Mouse (Mus musculus) limb, embryonic 15.5 days (tissue): ENCODE results near the gene Thsd7b. TPM values are rescaled to one million over a fixed set of nuclear protein-coding genes. Genes with fewer than 3 reads are reported as not detected.
"Not testable (repeated sequence)": the region's sequence is repeated elsewhere in the genome, so short reads cannot be mapped to it uniquely, and the experiment has no call there.

Experiments used
- ATAC-seq: fragments of 200-750 bp; cut with Nextera tagmentation; 2 replicates; pipeline ENCODE4 v1.8.0; 2017; ENCODE audit warnings: low read depth, moderate TSS enrichment; ENCODE audit not compliant: insufficient number of reproducible peaks, low FRiP score, low TSS enrichment
- H3K27ac ChIP-seq: fragments of 300-500 bp; sonication (generic); 2 replicates; pipeline ENCODE4 v1.5.1; 2015; ENCODE audit warnings: moderate library complexity, mild to moderate bottlenecking, inconsistent platforms
- H3K27me3 ChIP-seq: fragments of 300-500 bp; sonication (generic); 2 replicates; pipeline ENCODE4 v1.6.1; 2015; ENCODE audit warnings: inconsistent platforms
- H3K36me3 ChIP-seq: fragments of 300-500 bp; sonication (generic); 2 replicates; pipeline ENCODE4 v1.6.1; 2015; ENCODE audit warnings: inconsistent platforms
- H3K4me1 ChIP-seq: fragments of 300-500 bp; sonication (generic); 2 replicates; pipeline ENCODE4 v1.6.1; 2015; ENCODE audit warnings: inconsistent platforms
- H3K4me2 ChIP-seq: fragments of 300-500 bp; sonication (generic); 2 replicates; pipeline ENCODE4 v1.6.1; 2015; ENCODE audit warnings: mild to moderate bottlenecking, inconsistent platforms
- H3K4me3 ChIP-seq: fragments of 300-500 bp; sonication (generic); 2 replicates; pipeline ENCODE4 v1.5.1; 2015; ENCODE audit warnings: mild to moderate bottlenecking, inconsistent platforms
- H3K9ac ChIP-seq: fragments of 300-500 bp; sonication (generic); 2 replicates; pipeline ENCODE4 v1.6.1; 2015; ENCODE audit warnings: inconsistent platforms
- H3K9me3 ChIP-seq: fragments of 300-500 bp; sonication (generic); 2 replicates; pipeline ENCODE4 v1.6.1; 2016; ENCODE audit warnings: inconsistent platforms
- WGBS: fragments of 180-500 bp; shearing (Covaris S2); methylation state at CpG from one replicate; pipeline ENCODE4 v1.1.7; 2015; 5-methylcytosine and 5-hydroxymethylcytosine counted together
- polyA plus RNA-seq: library from polyadenylated mRNA; unstranded; fragments of >200 nt; fragmentation: Nextera tagmentation; extraction: Ambion mirVana; gene quantifications from 2 replicates; pipeline ENCODE4 v1.2.1, GENCODE M21; 2015

Gene Thsd7b
- polyA plus RNA-seq, 1 experiment from 2014 or later, result 1.6 TPM

GRCm38 (mm10) chr1:129917568-129917967 lies 644.5 kb downstream of the Thsd7b start:
- no peak overlapping the region for H3K27ac ChIP-seq
- no peak for ATAC-seq
- no peaks in the 10 kb centered on the region for H3K27me3 ChIP-seq
- 89% methylated on average over 1 of the region's 1 CpGs for WGBS
- no peaks in the 10 kb centered on the region for H3K36me3 ChIP-seq
- H3K9me3 ChIP-seq, result no peaks in the 10 kb centered on the region
- no peak overlapping the region for H3K9ac ChIP-seq
- no peaks in the 10 kb centered on the region for H3K4me1 ChIP-seq
- H3K4me2 ChIP-seq, result no peak overlapping the region
- H3K4me3 ChIP-seq, result no peak overlapping the region

GRCm38 (mm10) chr1:129919385-129919784 lies 646.3 kb downstream of the Thsd7b start:
- ATAC-seq, result no peak
- no peak overlapping the region for H3K9ac ChIP-seq
- WGBS, result 64% methylated on average over 1 of the region's 1 CpGs
- H3K4me1 ChIP-seq, result no peaks in the 10 kb centered on the region
- no peaks in the 10 kb centered on the region for H3K9me3 ChIP-seq
- H3K4me2 ChIP-seq, result no peak overlapping the region
- no peaks in the 10 kb centered on the region for H3K36me3 ChIP-seq
- H3K4me3 ChIP-seq, result no peak overlapping the region
- H3K27me3 ChIP-seq, result no peaks in the 10 kb centered on the region
- no peak overlapping the region for H3K27ac ChIP-seq

GRCm38 (mm10) chr1:129931003-129931402 lies 657.9 kb downstream of the Thsd7b start:
- ATAC-seq, result no peak
- no peaks in the 10 kb centered on the region for H3K36me3 ChIP-seq
- H3K4me2 ChIP-seq, result no peak overlapping the region
- no peaks in the 10 kb centered on the region for H3K4me1 ChIP-seq
- no peak overlapping the region for H3K27ac ChIP-seq
- no peak overlapping the region for H3K4me3 ChIP-seq
- H3K9ac ChIP-seq, result no peak overlapping the region
- no peaks in the 10 kb centered on the region for H3K27me3 ChIP-seq
- no peaks in the 10 kb centered on the region for H3K9me3 ChIP-seq
- WGBS, result 89% methylated on average over 2 of the region's 2 CpGs

GRCm38 (mm10) chr1:129943116-129943515 lies 670.0 kb downstream of the Thsd7b start:
- H3K4me3 ChIP-seq, result no peak overlapping the region
- no peak overlapping the region for H3K4me2 ChIP-seq
- no peaks in the 10 kb centered on the region for H3K36me3 ChIP-seq
- H3K27me3 ChIP-seq, result no peaks in the 10 kb centered on the region
- H3K4me1 ChIP-seq, result no peaks in the 10 kb centered on the region
- 65% methylated on average over 9 of the region's 9 CpGs for whole genome bisulfite sequencing
- H3K9me3 ChIP-seq, result no peaks in the 10 kb centered on the region
- H3K27ac ChIP-seq, result no peak overlapping the region
- H3K9ac ChIP-seq, result no peak overlapping the region
- ATAC-seq, result no peak

DNA sequence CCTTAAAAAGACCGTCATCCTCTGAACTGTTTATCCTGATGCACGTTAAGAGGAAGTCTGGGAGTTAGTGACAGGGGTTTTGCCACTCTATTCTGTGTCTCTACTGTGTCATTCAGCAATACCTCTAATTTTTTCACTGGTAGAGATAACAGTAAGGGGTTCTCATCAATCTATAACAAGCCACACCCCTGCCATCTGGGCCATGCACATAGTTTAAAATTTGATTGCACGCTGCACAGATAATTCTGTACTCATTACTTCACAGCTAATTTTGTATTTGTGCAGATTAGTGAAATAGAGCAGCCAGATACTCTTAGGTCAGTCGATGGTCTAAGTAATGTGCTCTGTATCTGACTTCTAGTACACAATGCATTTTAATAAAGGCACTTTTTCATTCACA lies 673.9 kb downstream of the Thsd7b start:
- no peaks in the 10 kb centered on the region for H3K36me3 ChIP-seq
- no peaks in the 10 kb centered on the region for H3K9me3 ChIP-seq
- H3K9ac ChIP-seq, result no peak overlapping the region
- H3K4me3 ChIP-seq, result no peak overlapping the region
- no peaks in the 10 kb centered on the region for H3K4me1 ChIP-seq
- ATAC-seq, result no peak
- WGBS, result 58% methylated on average over 4 of the region's 4 CpGs
- no peak overlapping the region for H3K27ac ChIP-seq
- no peak overlapping the region for H3K4me2 ChIP-seq
- H3K27me3 ChIP-seq, result no peaks in the 10 kb centered on the region

DNA sequence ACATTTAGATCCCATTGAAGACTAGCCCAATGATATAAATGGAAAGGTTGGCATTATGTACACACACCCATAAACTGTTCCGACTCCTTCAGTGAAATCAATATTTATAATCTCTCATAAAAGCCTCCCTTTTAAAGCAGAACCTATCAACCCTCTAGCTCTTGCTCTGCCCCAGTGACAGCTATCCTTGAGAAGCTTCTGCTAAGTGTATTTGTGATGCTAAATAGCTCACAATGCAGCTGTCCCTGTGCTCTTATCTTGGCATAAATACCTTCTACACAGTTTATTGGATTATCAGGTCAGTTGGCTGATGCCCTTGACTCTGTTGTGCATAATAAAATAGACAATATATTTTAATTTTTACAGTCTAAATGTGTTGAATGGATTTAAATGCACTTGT lies 682.4 kb downstream of the Thsd7b start:
- H3K9ac ChIP-seq, result no peak overlapping the region
- 60% methylated on average over 1 of the region's 1 CpGs for WGBS
- H3K4me3 ChIP-seq, result no peak overlapping the region
- no peaks in the 10 kb centered on the region for H3K9me3 ChIP-seq
- no peak overlapping the region for H3K27ac ChIP-seq
- no peaks in the 10 kb centered on the region for H3K4me1 ChIP-seq
- H3K27me3 ChIP-seq, result no peaks in the 10 kb centered on the region
- no peaks in the 10 kb centered on the region for H3K36me3 ChIP-seq
- H3K4me2 ChIP-seq, result no peak overlapping the region
- ATAC-seq, result no peak

GRCm38 (mm10) chr1:129956625-129957024 lies 683.5 kb downstream of the Thsd7b start:
- Histone ChIP-seq H3K27me3 (no peaks in the 10 kb centered on the region), H3K4me2 (no peak overlapping the region), H3K4me1 (no peaks in the 10 kb centered on the region), H3K9me3 (no peaks in the 10 kb centered on the region), H3K36me3 (no peaks in the 10 kb centered on the region), H3K27ac (no peak overlapping the region), H3K4me3 (no peak overlapping the region), H3K9ac (no peak overlapping the region)
- WGBS, result 46% methylated on average over 4 of the region's 4 CpGs
- no peak for ATAC-seq

DNA sequence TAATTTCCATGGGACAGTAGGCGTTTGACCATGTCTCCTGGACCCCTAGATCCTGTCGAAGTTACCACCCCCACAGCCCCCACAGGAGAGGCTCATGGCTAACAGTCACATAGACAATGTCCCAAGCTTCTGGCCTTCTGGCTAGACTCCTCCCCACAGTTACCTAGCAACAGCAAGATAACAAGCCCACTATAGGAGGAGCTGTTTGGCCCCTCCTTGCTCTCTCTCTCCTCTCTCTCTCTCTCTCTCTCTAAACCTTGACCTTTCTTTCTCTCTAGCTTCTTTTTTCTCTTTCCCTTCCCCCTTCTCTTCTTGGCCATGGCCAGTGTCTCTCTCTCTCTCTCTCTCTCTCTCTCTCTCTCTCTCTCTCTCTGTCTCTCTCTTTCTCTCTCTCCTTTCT lies 686.2 kb downstream of the Thsd7b start:
- H3K27ac ChIP-seq, H3K27me3 ChIP-seq, H3K4me3 ChIP-seq, H3K9me3 ChIP-seq, H3K36me3 ChIP-seq, H3K9ac ChIP-seq, H3K4me2 ChIP-seq, ATAC-seq, H3K4me1 ChIP-seq: not testable (repeated sequence)
- 65% methylated on average over 2 of the region's 2 CpGs for WGBS

DNA sequence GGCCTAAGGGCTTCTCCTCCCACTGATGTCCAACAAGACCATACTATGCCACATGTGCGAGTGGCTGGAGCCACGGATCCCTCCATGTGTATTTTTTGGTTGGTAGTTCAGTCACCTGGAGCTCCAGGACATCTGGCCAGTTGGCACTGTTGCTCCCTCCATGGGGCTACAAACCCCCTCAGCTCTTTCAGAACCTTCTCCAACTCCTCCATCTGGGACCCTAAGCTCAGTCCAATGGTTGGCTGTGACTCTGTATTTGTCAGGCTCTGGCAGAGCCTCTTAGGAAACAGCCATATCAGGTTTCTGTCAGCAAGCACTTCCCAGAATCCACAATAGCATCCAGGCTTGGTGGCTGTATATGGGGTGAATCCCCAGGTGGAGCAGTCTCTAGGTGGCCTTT lies 690.1 kb downstream of the Thsd7b start:
- H3K27me3 ChIP-seq, result no peaks in the 10 kb centered on the region
- no peaks in the 10 kb centered on the region for H3K36me3 ChIP-seq
- 89% methylated on average over 2 of the region's 2 CpGs for WGBS
- H3K9ac ChIP-seq, result no peak overlapping the region
- H3K4me2 ChIP-seq, result no peak overlapping the region
- H3K27ac ChIP-seq, result no peak overlapping the region
- no peak overlapping the region for H3K4me3 ChIP-seq
- no peaks in the 10 kb centered on the region for H3K9me3 ChIP-seq
- ATAC-seq, result no peak
- no peaks in the 10 kb centered on the region for H3K4me1 ChIP-seq

GRCm38 (mm10) chr1:129989247-129989646 lies 716.1 kb downstream of the Thsd7b start:
- not testable (repeated sequence) for H3K9me3 ChIP-seq, H3K4me3 ChIP-seq, H3K4me1 ChIP-seq, ATAC-seq, H3K4me2 ChIP-seq, H3K27me3 ChIP-seq, H3K9ac ChIP-seq, H3K36me3 ChIP-seq, H3K27ac ChIP-seq

GRCm38 (mm10) chr1:129990821-129991220 lies 717.7 kb downstream of the Thsd7b start:
- Histone ChIP-seq H3K27ac (no peak overlapping the region), H3K4me2 (no peak overlapping the region), H3K4me1 (no peaks in the 10 kb centered on the region), H3K4me3 (no peak overlapping the region), H3K9me3 (no peaks in the 10 kb centered on the region), H3K36me3 (no peaks in the 10 kb centered on the region), H3K27me3 (no peaks in the 10 kb centered on the region), H3K9ac (no peak overlapping the region)
- ATAC-seq, result no peak
- WGBS, result 75% methylated on average over 2 of the region's 2 CpGs

DNA sequence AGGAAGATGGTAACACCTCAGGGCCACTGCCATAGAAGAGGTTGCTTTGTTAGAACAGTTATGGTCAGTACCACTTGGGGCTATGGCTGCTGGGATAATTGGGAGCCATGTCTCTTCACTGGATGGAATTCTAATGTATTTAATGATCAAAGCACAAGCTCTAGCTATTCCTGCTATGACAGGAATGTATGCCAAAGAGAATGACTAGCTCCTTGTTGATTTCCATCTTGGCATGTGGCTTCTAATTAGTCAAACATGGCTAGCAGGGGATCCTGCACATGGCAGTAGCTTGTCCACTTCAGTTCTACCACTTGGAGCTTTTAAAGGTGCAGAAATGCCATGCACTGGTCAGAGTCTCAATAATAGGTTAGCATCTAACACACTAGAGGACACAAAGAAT lies 781.9 kb downstream of the Thsd7b start:
- Histone ChIP-seq H3K27me3 (no peaks in the 10 kb centered on the region), H3K9ac (no peak overlapping the region), H3K27ac (no peak overlapping the region), H3K9me3 (no peaks in the 10 kb centered on the region), H3K4me3 (no peak overlapping the region), H3K4me1 (no peaks in the 10 kb centered on the region), H3K36me3 (no peaks in the 10 kb centered on the region), H3K4me2 (no peak overlapping the region)
- ATAC-seq, result no peak

DNA sequence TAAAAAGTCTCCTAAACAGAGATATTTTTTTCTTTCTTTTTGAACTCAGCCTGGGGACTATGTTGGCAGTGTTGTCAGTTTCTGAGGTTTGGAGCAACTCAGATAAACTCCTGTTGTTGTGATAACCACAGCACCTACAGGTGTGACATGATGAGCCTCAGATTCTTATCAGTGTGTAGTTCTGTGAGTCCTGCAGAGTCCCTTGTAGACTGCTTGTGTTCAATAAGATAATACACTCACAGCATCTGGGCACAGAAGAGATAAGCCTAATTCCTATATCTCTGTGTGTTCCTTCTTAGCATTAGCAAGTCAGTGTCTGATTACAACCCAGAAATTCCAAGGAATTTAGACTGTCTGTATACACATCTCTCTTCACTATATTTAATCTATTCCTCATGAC lies 789.0 kb downstream of the Thsd7b start:
- no peaks in the 10 kb centered on the region for H3K36me3 ChIP-seq
- H3K9me3 ChIP-seq, result no peaks in the 10 kb centered on the region
- H3K27me3 ChIP-seq, result no peaks in the 10 kb centered on the region
- no peak overlapping the region for H3K27ac ChIP-seq
- no peaks in the 10 kb centered on the region for H3K4me1 ChIP-seq
- no peak for ATAC-seq
- no peak overlapping the region for H3K4me3 ChIP-seq
- H3K4me2 ChIP-seq, result no peak overlapping the region
- H3K9ac ChIP-seq, result no peak overlapping the region
